Mouse (Mus musculus) olfactory bulb, adult 2 months (tissue): ENCODE data around the gene Olfr159.

Experiments
- CTCF ChIP-seq: fragments of 200-500 bp; IDR thresholded peaks from 2 replicates; pipeline ENCODE4 v1.5.1; 2012; ENCODE audit warnings: low read depth, mild to moderate bottlenecking, low read length, moderate library complexity; ENCODE audit not compliant: insufficient read depth
- POLR2A ChIP-seq: fragments of 200-500 bp; IDR thresholded peaks from 2 replicates; pipeline ENCODE4 v1.6.1; 2012; ENCODE audit warnings: mild to moderate bottlenecking, low read depth, low read length, moderate library complexity; ENCODE audit not compliant: insufficient read depth

GRCm38 (mm10) chr4:43771626-43772025 lies 817 bp upstream of the Olfr159 start:
- TF ChIP-seq CTCF (no peak), POLR2A (no peak)
